In genomic region chr11:55110566-55111169, GRCm38 (mm10) we compare ENCODE assay signal across 18 mouse cellular contexts. TPM values are rescaled to one million over a fixed set of nuclear protein-coding genes. Genes with fewer than 3 reads are reported as not detected.
A peak's percentile ranks its signal among the peaks of the same experiment; 100 is the strongest.
DNase-seq lines count a peak whose midpoint lies in the region; ATAC-seq and TF ChIP-seq lines count a peak whose summit lies in the region.
"Had no signal": no experiment of that assay in that cellular context is flagged by ENCODE, and none has a peak within 500 bp of the region (broad histone marks: within the 10 kb centered on the region; RNA-seq: fewer than 3 reads in every experiment).

No protein-coding gene starts in this region.

- H3K9me3 ChIP-seq in hindbrain, postnatal 0 days (ENCODE audit: low read length), result no peaks in the 10 kb centered on the region
- no peaks in the 10 kb centered on the region for H3K9me3 ChIP-seq in hindbrain, embryonic 16.5 days (ENCODE audit: control insufficient read depth, low read length)
- H3K9me3 ChIP-seq in limb, embryonic 13.5 days, result no peaks in the 10 kb centered on the region
- H3K9me3 ChIP-seq in limb, embryonic 10.5 days (replicated peaks), result no peaks in the 10 kb centered on the region
- H3K9me3 ChIP-seq: forebrain, embryonic 13.5 days; heart, embryonic 10.5 days had no signal

- H3K9ac ChIP-seq in hindbrain, postnatal 0 days (replicated peaks; ENCODE audit: low read length), result no peak overlapping the region
- H3K9ac ChIP-seq in hindbrain, embryonic 16.5 days (ENCODE audit: low read depth, low read length), result no peak overlapping the region
- no peak overlapping the region for H3K9ac ChIP-seq in limb, embryonic 13.5 days
- H3K9ac ChIP-seq: forebrain, embryonic 13.5 days had no signal

- no peak; the same call in 1 of the 2 replicates for ATAC-seq in hindbrain, postnatal 0 days
- no peak for ATAC-seq in hindbrain, embryonic 16.5 days
- peak; percentile 73 for ATAC-seq in limb, embryonic 13.5 days (ENCODE audit: low FRiP score, low read depth)
- ATAC-seq: forebrain, embryonic 13.5 days had no signal

- H3K4me2 ChIP-seq in hindbrain, postnatal 0 days (ENCODE audit: low read depth, low read length), result no peak overlapping the region
- H3K4me2 ChIP-seq in hindbrain, embryonic 16.5 days (ENCODE audit: low read length), result no peak overlapping the region
- no peak overlapping the region for H3K4me2 ChIP-seq in limb, embryonic 13.5 days (replicated peaks)
- H3K4me2 ChIP-seq: forebrain, embryonic 13.5 days; midbrain, embryonic 11.5 days had no signal

- peak; percentile 37 for DNase-seq in adrenal gland, postnatal 14 days
- no peak for DNase-seq in adrenal gland, adult 2 months
- peak; percentile 3 for DNase-seq in hindbrain, postnatal 0 days (ENCODE audit: low spot score)
- no peak for DNase-seq in limb, embryonic 10.5 days (ENCODE audit: low spot score)
- peak; percentile 10 for DNase-seq in thymus, postnatal 4 days
- no peak for DNase-seq in thymus, postnatal 36 days
- DNase-seq: adrenal gland, adult 8-10 months; lung, postnatal 14 days had no signal

- 69% methylated on average over 7 of the region's 7 CpGs for WGBS in hindbrain, postnatal 0 days
- WGBS in hindbrain, embryonic 16.5 days, result 74% methylated on average over 7 of the region's 7 CpGs
- WGBS in limb, embryonic 13.5 days, result 68% methylated on average over 7 of the region's 7 CpGs
- WGBS in limb, embryonic 10.5 days, result 75% methylated on average over 7 of the region's 7 CpGs

- no peak overlapping the region for H3K27ac ChIP-seq in hindbrain, postnatal 0 days
- H3K27ac ChIP-seq in hindbrain, embryonic 16.5 days (ENCODE audit: low read depth, low read length), result no peak overlapping the region
- H3K27ac ChIP-seq in limb, embryonic 13.5 days, result no peak overlapping the region
- no peak overlapping the region for H3K27ac ChIP-seq in limb, embryonic 10.5 days
- H3K27ac ChIP-seq: forebrain, embryonic 13.5 days; heart, embryonic 10.5 days had no signal

- peaks cover 6% of the 10 kb centered on the region; the same call in 1 of the 2 replicates for H3K36me3 ChIP-seq in hindbrain, postnatal 0 days (ENCODE audit: insufficient read depth, low read length)
- peaks cover 5% of the 10 kb centered on the region; the same call in 1 of the 2 replicates for H3K36me3 ChIP-seq in hindbrain, embryonic 16.5 days (ENCODE audit: control insufficient read depth, insufficient read depth, low read length)
- H3K36me3 ChIP-seq in limb, embryonic 13.5 days, result peaks cover 6% of the 10 kb centered on the region; the same call in 1 of the 2 replicates
- H3K36me3 ChIP-seq in limb, embryonic 10.5 days, result no peaks in the 10 kb centered on the region

- no peaks in the 10 kb centered on the region for H3K27me3 ChIP-seq in hindbrain, postnatal 0 days (ENCODE audit: insufficient read depth, low read length)
- no peaks in the 10 kb centered on the region for H3K27me3 ChIP-seq in hindbrain, embryonic 16.5 days (replicated peaks; ENCODE audit: control insufficient read depth, insufficient read depth, low read length)
- H3K27me3 ChIP-seq in limb, embryonic 13.5 days, result no peaks in the 10 kb centered on the region
- H3K27me3 ChIP-seq in limb, embryonic 10.5 days (ENCODE audit: low read depth, poor library complexity, severe bottlenecking), result no peaks in the 10 kb centered on the region
- H3K27me3 ChIP-seq: forebrain, embryonic 13.5 days had no signal

- no peak for TF ChIP-seq CTCF in hindbrain, postnatal 0 days (IDR thresholded peaks at IDR 0.05; ENCODE audit: low read depth)

- H3K4me3 ChIP-seq in hindbrain, postnatal 0 days (ENCODE audit: low read length), result no peak overlapping the region
- H3K4me3 ChIP-seq in hindbrain, embryonic 16.5 days (ENCODE audit: low read length), result no peak overlapping the region
- no peak overlapping the region for H3K4me3 ChIP-seq in limb, embryonic 13.5 days
- H3K4me3 ChIP-seq in limb, embryonic 10.5 days, result no peak overlapping the region
- H3K4me3 ChIP-seq: forebrain, embryonic 13.5 days; heart, embryonic 10.5 days; myocyte had no signal

- no peaks in the 10 kb centered on the region for H3K4me1 ChIP-seq in hindbrain, postnatal 0 days (ENCODE audit: insufficient read depth, low read length)
- no peaks in the 10 kb centered on the region for H3K4me1 ChIP-seq in hindbrain, embryonic 16.5 days (ENCODE audit: control insufficient read depth, insufficient read depth, low read depth, low read length)
- peaks cover 7% of the 10 kb centered on the region for H3K4me1 ChIP-seq in limb, embryonic 13.5 days
- peaks cover 9% of the 10 kb centered on the region for H3K4me1 ChIP-seq in limb, embryonic 10.5 days
- H3K4me1 ChIP-seq: forebrain, embryonic 13.5 days had no signal

RNA-seq across cellular contexts. Expression of gene Gm2a, which starts 12.8 kb away (rescaled TPM):
- total RNA-seq in adrenal gland, postnatal 14 days (2021), result 104 and 106 TPM in 2 replicates
- total RNA-seq in adrenal gland, adult 2 months (2021), result 100 to 1,000 TPM; 232 to 283 TPM
- polyA plus RNA-seq in adrenal gland, adult 2 months (2012; rRNA removed), result 146 and 187 TPM in 2 replicates
- total RNA-seq in hindbrain, postnatal 0 days (2014; rRNA removed), result 45.2 and 48.9 TPM in 2 replicates
- 67.8 and 72.1 TPM in 2 replicates for polyA plus RNA-seq in hindbrain, postnatal 0 days (2015; fragmentation: Nextera tagmentation; extraction: Ambion mirVana)
- polyA plus RNA-seq in hindbrain, embryonic 16.5 days (2015; fragmentation: Nextera tagmentation; extraction: Ambion mirVana), result 39.0 and 45.8 TPM in 2 replicates
- 17.9 and 18.0 TPM in 2 replicates for polyA plus RNA-seq in limb, embryonic 13.5 days (2015; fragmentation: Nextera tagmentation; extraction: Ambion mirVana)
- polyA plus RNA-seq in limb, embryonic 10.5 days (2016; fragmentation: Nextera tagmentation; extraction: Ambion mirVana), result 4.5 and 7.2 TPM in 2 replicates

RNA-seq across cellular contexts. Expression of gene Ccdc69, which starts 32.7 kb away (rescaled TPM):
- total RNA-seq in adrenal gland, postnatal 14 days (2021), result 8.3 and 12.2 TPM in 2 replicates
- total RNA-seq in adrenal gland, adult 2 months (2021), result 10 to 100 TPM in 1 of 2 experiments, 1 to 10 TPM in 1; 9.5 to 14.8 TPM
- polyA plus RNA-seq in adrenal gland, adult 2 months (2012; rRNA removed), result 1.9 and 2.1 TPM in 2 replicates
- 0.65 TPM in 1 of 2 replicates, not detected in the other for total RNA-seq in hindbrain, postnatal 0 days (2014; rRNA removed)
- 0.56 and 0.78 TPM in 2 replicates for polyA plus RNA-seq in hindbrain, postnatal 0 days (2015; fragmentation: Nextera tagmentation; extraction: Ambion mirVana)
- polyA plus RNA-seq in hindbrain, embryonic 16.5 days (2015; fragmentation: Nextera tagmentation; extraction: Ambion mirVana), result 0.50 and 1.00 TPM in 2 replicates
- 0.57 and 0.90 TPM in 2 replicates for polyA plus RNA-seq in limb, embryonic 13.5 days (2015; fragmentation: Nextera tagmentation; extraction: Ambion mirVana)
- 0.61 and 0.85 TPM in 2 replicates for polyA plus RNA-seq in limb, embryonic 10.5 days (2016; fragmentation: Nextera tagmentation; extraction: Ambion mirVana)

RNA-seq across cellular contexts. Expression of gene Slc36a3, which starts 40.8 kb away (rescaled TPM):
- not detected in 2 replicates for total RNA-seq in adrenal gland, postnatal 14 days (2021)
- not detected for total RNA-seq in adrenal gland, adult 2 months (2021)
- polyA plus RNA-seq in adrenal gland, adult 2 months (2012; rRNA removed), result 0.16 TPM in 1 of 2 replicates, not detected in the other
- total RNA-seq in hindbrain, postnatal 0 days (2014; rRNA removed), result not detected in 2 replicates
- polyA plus RNA-seq in hindbrain, postnatal 0 days (2015; fragmentation: Nextera tagmentation; extraction: Ambion mirVana), result not detected in 2 replicates
- not detected in 2 replicates for polyA plus RNA-seq in hindbrain, embryonic 16.5 days (2015; fragmentation: Nextera tagmentation; extraction: Ambion mirVana)
- not detected in 2 replicates for polyA plus RNA-seq in limb, embryonic 13.5 days (2015; fragmentation: Nextera tagmentation; extraction: Ambion mirVana)
- not detected in 2 replicates for polyA plus RNA-seq in limb, embryonic 10.5 days (2016; fragmentation: Nextera tagmentation; extraction: Ambion mirVana)
- total RNA-seq: adrenal gland, adult 8-10 months; gastrocnemius, adult 18-20 months; left cerebral cortex, adult 18-20 months; liver, adult 2 months had no signal
- polyA plus RNA-seq: forebrain, embryonic 13.5 days; heart, embryonic 10.5 days; hindbrain, embryonic 11.5 days; midbrain, embryonic 11.5 days; myocyte had no signal

Comparison
In these comparisons a context has a peak if more than half of its experiments do, and no peak if none do; other contexts are left out.
1. DNase-seq: peak in adrenal gland, postnatal 14 days (single experiment), hindbrain, postnatal 0 days (single experiment) and thymus, postnatal 4 days (single experiment); none in adrenal gland, adult 2 months (single experiment), limb, embryonic 10.5 days (single experiment) and thymus, postnatal 36 days (0 of 2).